Mouse (Mus musculus) lung, postnatal 10 days (tissue): Measurements from ENCODE around the gene Uck1.
"Not testable (repeated sequence)": the region's sequence is repeated elsewhere in the genome, so short reads cannot be mapped to it uniquely, and the experiment has no call there.

Source experiments
- DNase-seq: peaks from one replicate; pipeline ENCODE4 v3.0.0; 2021

The Uck1 gene

GRCm38 (mm10) chr2:32259657-32260417 is at the start of gene Uck1:
TSS of gene Uck1 (minus strand) at chr2:32260159.
- peak; percentile 93 for DNase-seq

- no peak for DNase-seq
Measured at GRCm38 (mm10) chr2:32308870-32309568, 49.1 kb upstream of the Uck1 start.

- DNase-seq, result peak; percentile 73
Measured at GRCm38 (mm10) chr2:32307941-32308760, 48.2 kb upstream of the Uck1 start.

- DNase-seq, result no peak
Measured at GRCm38 (mm10) chr2:32307247-32307798, 47.4 kb upstream of the Uck1 start.

GRCm38 (mm10) chr2:32306176-32306575 is 46.2 kb upstream of the Uck1 start:
- no peak for DNase-seq

GRCm38 (mm10) chr2:32305668-32306067 is 45.7 kb upstream of the Uck1 start:
- no peak for DNase-seq

- peak; percentile 70 for DNase-seq
Measured at GRCm38 (mm10) chr2:32304145-32304832, 44.3 kb upstream of the Uck1 start.

GRCm38 (mm10) chr2:32302952-32303351 is 43.0 kb upstream of the Uck1 start:
- DNase-seq, result no peak

- no peak for DNase-seq
Measured at GRCm38 (mm10) chr2:32299469-32299868, 39.5 kb upstream of the Uck1 start.

- not testable (repeated sequence) for DNase-seq
Measured at GRCm38 (mm10) chr2:32295842-32296241, 35.9 kb upstream of the Uck1 start.

GRCm38 (mm10) chr2:32295285-32295684 is 35.3 kb upstream of the Uck1 start:
- no peak for DNase-seq

- DNase-seq, result peak; percentile 61
Measured at GRCm38 (mm10) chr2:32294348-32294747, 34.4 kb upstream of the Uck1 start.

- peak; percentile 45 for DNase-seq
Measured at GRCm38 (mm10) chr2:32289578-32289977, 29.6 kb upstream of the Uck1 start.

GRCm38 (mm10) chr2:32288371-32288931 is 28.5 kb upstream of the Uck1 start:
- DNase-seq, result peak; percentile 61

- DNase-seq, result peak; percentile 99
Measured at GRCm38 (mm10) chr2:32287923-32288367, 28.0 kb upstream of the Uck1 start, which contains the start of gene Swi5. TSS of gene Swi5 (minus strand) at chr2:32288075.

- peak; percentile 44 for DNase-seq
Measured at GRCm38 (mm10) chr2:32287334-32287840, 27.4 kb upstream of the Uck1 start, which contains the start of gene Golga2. TSS of gene Golga2 (plus strand) at chr2:32287384.

GRCm38 (mm10) chr2:32283986-32284385 is 24.0 kb upstream of the Uck1 start:
- DNase-seq, result no peak

- DNase-seq, result peak; percentile 71
Measured at GRCm38 (mm10) chr2:32282727-32283126, 22.8 kb upstream of the Uck1 start.

- no peak for DNase-seq
Measured at GRCm38 (mm10) chr2:32282289-32282688, 22.3 kb upstream of the Uck1 start.

GRCm38 (mm10) chr2:32275823-32276222 is 15.9 kb upstream of the Uck1 start:
- no peak for DNase-seq

- DNase-seq, result peak; percentile 62
Measured at GRCm38 (mm10) chr2:32260635-32261034, 676 bp upstream of the Uck1 start.
